Mouse (Mus musculus): Measurements from ENCODE around the gene Ccdc12. TPM values are rescaled to one million over a fixed set of nuclear protein-coding genes. Genes with fewer than 3 reads are reported as not detected.

Gene Ccdc12
- total RNA-seq, 2 experiments from 2014 or later, result 50.9 to 62.8 TPM

DNA sequence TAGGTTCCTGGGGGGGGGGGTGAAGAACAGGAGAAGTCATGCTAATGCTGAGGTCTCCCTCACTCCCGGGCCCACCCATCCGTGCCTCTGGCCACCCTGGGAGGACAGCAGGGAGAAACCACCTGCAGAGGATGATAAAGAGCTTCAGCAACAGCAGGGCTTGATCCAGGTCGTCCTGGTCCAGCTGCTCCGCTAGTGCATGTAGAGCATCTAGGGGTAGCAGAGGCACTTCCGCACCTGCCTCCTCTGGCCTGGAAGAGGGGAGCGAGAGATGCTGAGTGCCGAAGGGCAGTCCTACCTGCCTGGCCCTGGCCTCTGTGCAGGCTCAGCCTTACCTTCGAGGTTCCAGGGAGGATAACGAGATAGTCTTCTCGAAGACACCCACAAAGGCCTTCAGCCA, 12.0 kb upstream of the Ccdc12 start:
- DNase-seq (ENCODE audit: low spot score in 2 of 2), result no peak

DNA sequence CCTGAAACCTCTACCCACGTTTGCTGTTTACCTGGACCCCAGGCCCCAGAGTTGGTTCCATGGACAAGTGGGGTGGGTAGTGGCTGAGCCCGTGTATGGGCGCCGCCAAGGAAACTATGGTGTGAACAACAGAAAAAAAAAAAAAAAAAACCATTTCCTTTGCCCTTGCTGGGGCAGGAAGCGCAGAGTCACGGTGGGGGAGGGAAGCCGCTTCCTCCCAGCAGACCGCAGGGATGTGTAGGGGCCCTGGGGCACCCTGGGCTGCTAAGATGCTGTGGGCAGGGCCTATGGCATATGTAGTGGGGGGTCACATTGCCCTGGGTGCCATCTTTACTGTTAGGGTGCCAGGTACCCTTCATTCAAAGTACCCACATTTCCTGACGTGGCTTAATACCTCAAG, 11.1 kb upstream of the Ccdc12 start:
- DNase-seq (ENCODE audit: low spot score in 2 of 2), result no peak

DNA sequence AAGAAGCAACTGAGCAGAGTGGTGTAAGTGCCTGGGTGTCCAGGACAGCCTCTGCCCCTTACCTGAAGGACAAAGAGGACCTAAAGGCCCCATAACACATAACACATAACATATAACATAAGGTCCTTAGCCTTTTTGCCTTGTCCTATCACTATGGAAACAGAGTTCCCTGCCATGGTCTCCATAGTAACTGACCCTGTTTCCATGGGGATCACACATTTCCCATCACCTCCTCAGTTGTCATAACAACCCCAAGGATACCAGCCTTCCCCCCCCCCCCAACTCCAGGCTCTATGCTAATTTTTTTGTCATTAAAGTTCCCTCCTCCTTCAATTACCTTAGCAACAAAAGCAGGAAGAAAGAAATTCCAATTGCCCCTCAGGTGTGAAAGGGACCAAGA, 6.5 kb upstream of the Ccdc12 start:
- DNase-seq (ENCODE audit: low spot score in 2 of 2), result peak in 1 of 2 experiments; percentile 60

DNA sequence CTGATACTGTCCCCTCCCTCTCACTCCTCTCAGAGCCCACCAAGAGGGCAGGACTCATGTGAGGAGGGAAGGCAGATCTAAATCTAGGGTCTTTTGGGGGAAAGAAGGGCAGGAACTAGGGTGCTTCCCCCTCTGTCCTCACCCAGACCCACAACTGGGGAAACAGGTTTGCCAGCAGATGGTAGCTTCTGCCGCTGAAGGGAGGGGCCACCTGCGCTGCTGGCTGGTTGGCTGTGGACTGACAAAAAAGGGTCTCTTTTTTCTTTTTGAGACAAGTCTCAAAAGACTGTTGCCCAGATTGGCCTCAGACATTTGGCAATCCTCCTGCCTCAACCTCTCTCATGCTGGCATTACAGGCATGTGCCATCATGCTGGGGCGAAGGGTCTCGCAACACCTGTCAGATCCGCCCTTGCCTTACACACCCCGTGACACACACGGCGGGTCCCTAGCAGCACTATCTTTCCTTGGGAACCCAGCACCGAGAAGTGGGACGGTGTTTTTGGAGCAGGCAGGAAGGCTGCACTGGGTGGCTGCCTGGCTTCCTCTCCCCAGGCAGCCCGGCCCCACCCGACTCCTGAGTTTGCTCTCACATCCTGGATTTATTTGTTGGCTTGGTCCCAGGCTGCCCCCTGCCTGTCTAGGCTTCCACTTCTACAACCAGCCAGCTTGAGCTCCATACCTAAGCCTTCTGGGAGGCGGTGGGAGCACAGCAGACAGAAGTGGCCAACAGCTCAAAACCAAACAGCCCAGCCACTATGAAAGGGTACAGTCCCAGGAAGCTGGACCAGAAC, 4.2 kb upstream of the Ccdc12 start:
- no peak for DNase-seq (ENCODE audit: low spot score in 2 of 2)

DNA sequence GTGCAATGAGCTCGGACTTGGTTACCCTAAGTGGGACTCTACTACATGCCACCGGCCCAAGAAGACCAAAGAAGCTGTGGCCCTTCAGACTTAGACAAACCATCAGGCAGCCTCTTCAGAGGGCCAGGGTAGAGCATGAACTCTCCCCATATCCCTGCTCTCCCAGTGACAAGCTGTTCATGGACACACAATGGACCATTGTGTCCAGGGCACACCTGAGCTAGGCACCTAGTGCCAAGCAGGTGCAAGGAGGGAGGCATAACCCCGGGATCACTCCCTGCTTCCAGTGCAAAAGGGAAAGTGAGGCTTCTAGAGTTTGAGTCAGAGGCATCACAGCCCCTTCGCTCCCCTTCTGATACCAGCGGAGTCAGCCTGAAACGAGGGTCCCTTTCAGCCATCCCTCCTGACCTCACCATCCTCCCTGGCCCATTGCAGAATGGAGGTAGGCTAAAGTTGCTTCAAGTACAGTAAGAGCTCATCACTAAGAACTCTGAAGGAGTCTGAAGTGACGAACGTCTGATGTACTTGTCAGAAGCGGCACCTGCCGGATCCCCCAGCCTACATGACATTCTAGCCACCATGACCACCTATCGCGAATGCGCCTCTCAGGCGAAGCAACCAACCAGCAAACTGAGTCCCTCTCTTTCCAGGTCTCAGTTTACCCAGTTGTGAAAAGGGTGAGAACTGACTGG, 3.2 kb upstream of the Ccdc12 start:
- DNase-seq (ENCODE audit: low spot score in 2 of 2), result no peak

DNA sequence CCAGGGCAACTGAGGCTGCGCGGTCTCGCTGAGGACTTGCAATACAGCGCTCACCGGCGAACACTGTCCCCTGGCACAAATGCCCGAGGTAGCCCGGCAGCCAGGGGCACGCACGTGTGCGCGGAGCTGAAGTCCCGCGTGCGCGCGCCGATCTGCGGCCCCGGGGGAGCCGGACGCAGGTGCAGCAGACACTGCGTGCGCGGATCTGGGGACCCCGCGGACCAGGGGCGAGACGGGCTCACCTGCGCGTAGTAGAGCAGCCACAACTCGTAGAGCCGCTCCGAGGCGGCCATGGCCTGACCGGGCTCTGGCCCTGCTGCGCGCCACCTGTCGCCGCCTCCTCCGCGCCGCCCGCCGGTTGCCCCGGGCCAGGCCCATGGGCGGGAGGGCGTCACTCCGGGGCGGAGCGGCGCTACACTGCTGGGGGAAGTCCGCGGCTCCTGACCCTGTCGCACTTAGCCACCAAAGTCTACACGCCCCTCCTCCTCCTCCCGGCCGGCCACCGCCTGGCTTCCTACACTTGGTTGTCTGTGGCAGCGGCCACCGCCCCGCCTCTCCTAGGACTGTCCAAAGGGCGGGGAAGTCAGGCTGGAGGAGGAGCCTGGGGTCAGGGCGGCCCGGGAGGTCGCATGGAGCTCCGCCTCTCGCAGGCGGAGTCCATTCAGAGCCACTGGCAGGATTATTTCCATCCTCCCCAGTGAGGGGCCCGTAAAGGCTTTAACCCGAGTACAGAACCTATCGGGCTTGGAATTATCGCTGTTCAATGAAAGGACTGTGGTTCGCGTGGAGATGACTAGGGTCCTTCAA, 2.4 kb upstream of the Ccdc12 start, which contains the start of gene Nbeal2:
Nbeal2 (minus strand) TSS at position 507 of the 807 bp plus-strand sequence.
- peak; percentile 70 to 76 for DNase-seq (ENCODE audit: low spot score in 2 of 2)

DNA sequence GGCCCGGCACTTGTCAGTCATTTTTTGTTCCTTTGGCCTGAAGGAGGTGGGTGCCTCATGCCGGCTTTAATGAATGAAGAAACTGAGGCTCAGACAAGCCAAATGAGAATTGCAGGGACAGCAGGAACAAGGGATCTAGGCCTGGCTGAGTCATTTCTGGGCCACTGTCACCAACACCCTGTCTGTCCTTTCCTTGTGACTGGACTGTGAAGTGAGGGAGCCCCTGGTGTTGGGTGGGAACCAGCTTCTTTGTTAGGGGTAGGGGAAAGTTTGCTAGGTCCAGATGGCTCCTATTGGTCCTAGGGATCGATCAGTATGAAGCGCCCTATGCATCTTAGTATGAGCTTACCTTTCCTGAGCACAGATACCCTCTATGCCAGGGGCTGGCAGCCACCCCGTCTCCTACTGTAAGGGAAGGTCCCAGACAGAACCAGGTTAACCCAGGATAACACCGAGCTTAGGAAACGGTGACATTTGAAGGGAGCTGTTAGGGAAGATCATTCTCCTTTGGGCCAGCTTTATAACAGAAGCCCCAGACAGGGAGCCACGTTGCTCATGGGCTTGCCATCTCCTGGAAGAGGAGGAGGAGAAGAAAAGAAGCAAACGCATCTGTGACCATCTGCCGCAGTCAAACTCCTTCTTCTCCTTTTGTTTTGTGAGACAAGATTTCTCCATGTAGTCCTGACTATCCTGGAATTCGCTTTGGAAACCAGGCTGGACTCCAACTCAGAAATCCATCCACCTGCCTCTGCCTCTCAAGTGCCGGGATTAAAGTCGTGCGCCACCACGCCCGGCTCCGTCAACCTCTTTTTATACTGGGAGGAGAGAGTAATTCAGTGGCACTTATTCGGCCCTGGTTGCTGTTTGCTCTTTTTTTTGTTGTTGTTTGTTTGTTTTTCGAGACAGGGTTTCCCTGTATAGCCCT, 1.3 kb upstream of the Ccdc12 start:
- DNase-seq (ENCODE audit: low spot score in 2 of 2), result no peak

DNA sequence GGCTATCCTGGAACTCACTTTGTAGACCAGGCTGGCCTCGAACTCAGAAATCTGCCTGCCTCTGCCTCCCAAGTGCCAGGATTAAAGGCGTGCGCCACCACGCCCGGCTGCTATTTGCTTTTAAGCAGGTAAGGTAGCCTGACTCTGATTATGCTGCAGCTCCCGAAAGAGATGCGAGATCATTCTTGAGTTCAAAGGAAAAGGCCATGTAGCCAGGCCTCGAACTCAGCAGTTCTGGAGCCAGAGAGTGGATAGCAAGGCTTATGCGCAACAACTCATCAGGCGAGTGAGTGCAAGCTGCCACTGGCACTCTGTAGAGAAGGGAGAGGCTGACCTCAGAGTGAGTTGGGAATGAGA, 674 bp upstream of the Ccdc12 start:
- no peak for DNase-seq (ENCODE audit: low spot score in 2 of 2)

DNA sequence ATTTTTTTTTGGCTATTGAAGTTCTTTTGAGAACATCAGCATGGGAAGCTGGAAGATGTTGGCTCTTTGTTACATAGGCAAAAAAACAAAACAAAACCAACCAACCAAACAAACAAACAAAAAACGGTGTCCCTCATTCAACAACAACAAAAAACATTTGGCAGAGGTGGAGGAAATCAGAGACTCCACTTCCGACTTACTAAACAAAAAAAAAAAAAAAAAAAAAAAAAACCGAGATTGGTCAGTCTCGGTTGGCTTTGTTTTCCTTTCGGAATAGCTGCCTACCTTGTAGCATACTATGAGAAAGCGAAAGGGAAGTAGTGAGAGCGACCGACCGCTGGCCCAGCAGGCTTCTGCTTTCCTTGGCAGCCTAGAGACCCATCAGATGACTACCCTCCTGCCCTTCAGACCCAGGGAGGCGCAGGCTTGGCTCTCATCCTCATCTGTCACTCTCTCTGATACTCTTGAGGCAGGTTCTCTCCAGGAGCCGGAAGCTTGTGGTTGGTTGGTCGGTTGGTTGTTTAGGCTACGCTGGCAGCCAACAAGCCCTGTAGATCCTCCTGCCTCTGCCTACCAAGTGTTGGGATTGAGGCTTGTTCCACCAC, 1.3 kb downstream of the Ccdc12 start:
- DNase-seq (ENCODE audit: low spot score in 2 of 2), result no peak

DNA sequence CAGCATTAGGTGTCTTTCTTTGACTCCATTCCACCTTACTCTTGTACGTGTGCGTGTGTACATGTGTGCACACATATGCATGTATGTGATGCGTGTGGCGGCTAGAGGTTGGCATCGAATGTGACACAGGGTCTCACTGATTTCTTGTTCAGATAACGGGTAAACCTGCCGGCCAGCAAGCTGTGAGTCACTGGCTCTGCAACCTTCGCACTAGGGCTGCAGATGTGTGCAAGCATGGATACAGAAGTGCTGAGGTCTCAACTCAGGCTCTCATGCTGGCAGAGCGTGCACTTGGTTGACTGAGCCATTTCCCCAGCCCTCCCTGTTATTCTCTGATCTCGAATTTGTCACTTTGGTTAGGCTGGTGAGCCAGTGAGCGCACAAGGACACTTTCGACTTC, 3.2 kb downstream of the Ccdc12 start:
- DNase-seq (ENCODE audit: low spot score in 2 of 2), result no peak

DNA sequence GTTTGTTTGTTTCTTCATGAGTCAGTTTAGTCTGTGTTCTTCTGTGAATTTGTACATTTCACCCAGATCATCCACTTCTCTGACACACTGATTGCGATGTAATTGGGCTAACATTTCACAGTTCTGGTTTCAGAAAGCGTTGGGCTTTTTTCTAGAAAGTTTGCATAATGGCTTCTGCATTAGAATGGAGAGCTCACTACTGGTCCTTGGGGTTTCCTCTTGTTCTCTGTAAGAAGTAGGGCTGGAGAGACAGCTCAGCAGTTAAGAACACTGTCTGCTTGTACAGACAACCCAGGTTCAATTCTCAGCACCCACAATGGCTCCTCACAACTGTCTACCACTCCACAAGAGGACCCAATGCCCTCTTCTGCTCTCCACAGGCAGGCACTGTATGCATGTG, 3.9 kb downstream of the Ccdc12 start:
- no peak for DNase-seq (ENCODE audit: low spot score in 2 of 2)

DNA sequence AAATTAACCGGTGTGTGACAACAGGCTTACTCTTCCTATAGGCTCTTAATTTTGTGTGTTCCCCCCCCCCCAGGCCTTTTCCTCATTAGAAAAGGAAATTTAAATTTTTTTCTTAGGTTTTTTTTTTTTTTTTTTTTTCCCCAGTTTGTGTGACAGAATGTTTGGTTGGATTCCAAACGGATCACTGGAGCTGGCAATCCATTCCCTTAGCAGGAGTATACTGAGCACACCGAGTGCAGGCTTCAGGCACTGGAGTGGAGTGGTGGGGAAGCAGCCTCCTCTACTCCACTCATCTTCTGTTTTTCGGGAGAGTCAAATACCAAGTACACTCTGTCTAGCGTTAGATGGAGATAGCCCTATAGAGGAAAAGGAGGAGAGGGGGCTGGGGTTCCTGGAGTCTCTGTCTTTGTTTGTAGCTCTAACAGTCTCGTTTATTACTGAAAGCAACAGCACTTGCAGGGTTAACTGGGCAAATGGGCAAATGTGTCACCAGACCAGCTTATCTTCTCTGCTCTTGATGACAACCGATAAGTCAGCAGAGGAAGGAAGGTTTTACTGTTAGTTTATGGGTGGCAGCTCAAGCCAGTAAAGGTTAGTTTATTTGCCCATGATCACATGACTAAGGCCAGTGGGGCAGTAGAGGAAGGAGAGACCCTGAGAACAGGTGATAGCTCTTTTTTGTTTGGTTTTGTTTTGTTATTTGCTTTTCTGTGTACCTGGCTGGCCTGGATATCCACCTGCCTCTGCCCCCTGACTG, 4.7 kb downstream of the Ccdc12 start:
- no peak for DNase-seq (ENCODE audit: low spot score in 2 of 2)

DNA sequence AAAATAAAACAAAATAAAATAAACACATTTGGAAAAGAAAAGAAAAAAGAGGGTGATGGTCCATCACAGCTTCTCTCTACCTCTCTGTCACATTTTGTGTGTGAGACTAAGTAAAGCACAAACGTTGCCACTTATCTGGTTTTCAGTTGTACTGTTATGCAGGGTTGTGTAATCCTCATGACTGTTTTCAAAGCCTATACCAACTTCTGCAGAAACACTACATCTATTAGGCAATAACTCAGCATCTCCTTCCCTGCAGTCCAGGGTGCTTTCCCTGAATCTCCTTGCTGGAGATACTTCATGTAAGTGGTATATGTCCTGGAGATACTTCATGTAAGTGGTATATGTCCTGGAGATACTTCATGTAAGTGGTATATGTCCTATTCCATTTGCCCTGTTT, 6.5 kb downstream of the Ccdc12 start:
- DNase-seq (ENCODE audit: low spot score in 2 of 2), result no peak

DNA sequence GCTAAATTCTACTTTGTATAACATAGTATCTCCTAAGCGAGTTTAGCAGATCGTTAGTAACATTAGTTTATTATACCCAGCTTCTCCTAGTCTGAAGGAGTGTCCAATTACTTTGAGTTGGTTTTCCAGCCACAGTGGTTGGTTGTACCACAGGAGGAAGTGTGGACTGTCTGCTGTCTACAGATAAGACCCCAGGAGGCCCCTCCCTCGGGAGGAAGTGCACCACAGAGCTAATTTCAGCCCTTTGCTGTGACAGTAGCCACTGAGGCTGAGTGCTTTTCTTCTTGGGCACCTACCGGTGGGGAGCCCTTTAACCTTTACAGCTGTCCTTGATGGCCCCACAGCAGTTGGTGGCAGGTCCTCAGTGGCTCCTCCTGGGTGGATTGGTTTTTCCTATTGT, 9.6 kb downstream of the Ccdc12 start:
- DNase-seq (ENCODE audit: low spot score in 2 of 2), result no peak

DNA sequence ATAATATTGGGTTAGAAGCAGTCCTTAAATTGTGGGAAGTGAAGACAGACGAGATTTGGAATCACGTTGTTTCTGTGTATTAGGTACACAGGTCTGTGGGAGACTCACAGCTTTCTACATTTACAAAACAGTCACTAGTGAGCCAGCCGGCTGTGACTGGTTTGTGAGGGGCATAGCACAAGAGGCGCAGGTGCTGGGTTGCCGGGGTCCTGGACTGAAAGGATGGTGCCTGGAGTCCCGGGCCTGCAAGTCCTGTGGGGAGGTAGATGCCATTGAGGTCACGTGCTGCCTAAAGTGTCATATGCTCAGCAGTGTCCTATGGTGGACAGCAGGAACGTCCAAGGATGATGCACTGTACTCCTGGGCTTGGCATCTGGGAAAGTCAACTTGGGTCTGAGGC, 10.1 kb downstream of the Ccdc12 start:
- DNase-seq (ENCODE audit: low spot score in 2 of 2), result no peak

DNA sequence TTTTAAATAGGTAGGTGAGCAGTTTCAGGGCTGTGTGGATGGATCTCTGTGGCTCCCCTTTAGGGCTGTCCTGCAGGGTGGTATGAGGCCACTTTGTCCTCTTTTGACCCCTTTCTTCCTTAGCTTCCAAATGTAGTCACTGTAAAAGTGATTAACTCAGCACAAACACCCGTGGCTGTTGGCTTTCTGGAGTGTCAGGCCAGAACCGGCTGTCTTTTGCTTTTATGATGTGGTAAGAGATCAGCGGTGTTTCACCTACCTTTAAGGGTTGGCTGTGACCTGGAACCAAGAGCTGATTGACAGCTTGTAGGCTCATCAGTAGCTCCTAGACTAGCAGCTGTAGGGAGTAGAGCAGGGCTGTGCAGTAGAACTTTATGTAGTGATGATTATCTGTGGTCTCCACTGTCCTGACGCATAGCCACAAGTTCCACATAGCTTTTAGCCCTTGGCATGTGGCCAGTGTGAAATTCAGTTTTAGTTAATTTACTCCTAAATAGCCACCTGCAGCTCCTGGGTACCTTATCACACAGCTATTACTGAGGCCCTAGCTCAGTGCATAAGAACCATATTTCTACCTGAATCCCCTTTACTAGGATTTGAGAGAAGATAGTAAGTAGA, 11.0 kb downstream of the Ccdc12 start:
- DNase-seq (ENCODE audit: low spot score in 2 of 2), result no peak

DNA sequence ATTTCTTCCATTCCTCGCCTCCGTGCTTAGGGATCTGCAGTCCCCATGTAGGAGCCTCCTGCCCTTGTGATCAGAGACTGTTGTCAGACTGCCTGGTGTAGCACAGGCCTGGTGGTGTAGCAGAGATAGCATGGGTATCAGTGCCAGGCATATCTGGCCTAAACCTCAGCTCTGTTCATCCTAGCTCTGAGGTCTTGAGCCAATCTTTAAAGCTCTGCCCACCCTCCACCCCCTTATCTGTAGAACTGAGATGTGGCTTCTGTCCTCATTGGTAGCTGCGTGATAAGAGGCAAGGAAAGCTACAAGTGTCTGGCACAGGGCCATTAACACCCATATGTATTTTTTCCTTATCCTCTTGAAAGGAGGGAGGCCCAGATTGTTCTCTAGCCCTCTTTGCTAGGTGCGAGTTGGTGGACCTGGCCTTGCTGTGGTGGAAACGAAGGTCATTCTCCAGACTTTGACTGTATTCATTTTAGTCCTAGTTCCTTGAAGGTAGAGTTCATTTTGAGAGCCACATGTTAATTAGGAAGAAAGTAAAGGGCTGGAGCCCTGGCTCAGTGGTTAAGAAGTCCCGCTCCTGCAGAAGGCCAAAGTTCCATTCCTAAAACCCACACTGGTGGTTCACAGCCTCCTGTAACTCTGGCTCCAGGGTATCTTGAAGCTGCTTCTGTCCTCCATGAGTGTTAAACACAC, 12.4 kb downstream of the Ccdc12 start:
- no peak for DNase-seq (ENCODE audit: low spot score in 2 of 2)

DNA sequence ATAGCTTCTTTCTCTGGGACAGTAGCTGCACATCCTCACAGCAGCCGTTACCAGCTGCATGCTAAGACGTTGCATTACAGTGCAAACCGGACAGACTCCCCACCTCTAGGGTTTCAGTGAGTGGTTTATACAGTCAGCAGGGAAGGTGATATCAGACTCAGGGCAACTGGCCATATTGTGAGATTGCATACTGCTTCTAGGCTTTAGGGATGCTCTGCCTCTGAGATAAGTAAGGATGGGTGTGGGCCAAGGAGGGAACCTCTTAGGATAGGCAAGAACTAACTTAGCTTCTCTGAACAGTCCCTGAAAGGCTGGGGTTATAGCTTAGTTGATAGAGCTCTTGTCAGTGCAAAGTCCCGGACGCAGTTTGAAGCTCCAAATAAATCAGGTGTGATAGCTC, 13.5 kb downstream of the Ccdc12 start:
- no peak for DNase-seq (ENCODE audit: low spot score in 2 of 2)

All from layer of hippocampus, adult 18-20 months (tissue).